Mouse (Mus musculus): ENCODE data around the gene Zmynd15.

The Zmynd15 gene

GRCm38 (mm10) chr11:70506385-70506784, 47.2 kb downstream of the Zmynd15 start:
- peak; percentile 82 for DNase-seq (ENCODE audit: low spot score)

- DNase-seq (ENCODE audit: low spot score): no peak
Observed at GRCm38 (mm10) chr11:70506962-70507515, 47.8 kb downstream of the Zmynd15 start.

GRCm38 (mm10) chr11:70509753-70510564, 50.7 kb downstream of the Zmynd15 start:
- DNase-seq (ENCODE audit: low spot score): no peak

GRCm38 (mm10) chr11:70511242-70511641, 52.0 kb downstream of the Zmynd15 start:
- peak; percentile 27 for DNase-seq (ENCODE audit: low spot score)

- no peak for DNase-seq (ENCODE audit: low spot score)
Observed at GRCm38 (mm10) chr11:70511825-70512224, 52.6 kb downstream of the Zmynd15 start.

GRCm38 (mm10) chr11:70512709-70513342, 53.6 kb downstream of the Zmynd15 start:
- no peak for DNase-seq (ENCODE audit: low spot score)

- DNase-seq (ENCODE audit: low spot score): no peak
Observed at GRCm38 (mm10) chr11:70513520-70513919, 54.3 kb downstream of the Zmynd15 start.

- DNase-seq (ENCODE audit: low spot score): no peak
Observed at GRCm38 (mm10) chr11:70514288-70514687, 55.1 kb downstream of the Zmynd15 start, which contains the start of gene Vmo1. TSS of gene Vmo1 (minus strand) at chr11:70514616.
